Mouse (Mus musculus): ENCODE data around the gene Mrgprf. TPM values are rescaled to one million over a fixed set of nuclear protein-coding genes. Genes with fewer than 3 reads are reported as not detected.

Mrgprf gene
- total and polyA plus RNA-seq, 3 experiments: not detected

DNA sequence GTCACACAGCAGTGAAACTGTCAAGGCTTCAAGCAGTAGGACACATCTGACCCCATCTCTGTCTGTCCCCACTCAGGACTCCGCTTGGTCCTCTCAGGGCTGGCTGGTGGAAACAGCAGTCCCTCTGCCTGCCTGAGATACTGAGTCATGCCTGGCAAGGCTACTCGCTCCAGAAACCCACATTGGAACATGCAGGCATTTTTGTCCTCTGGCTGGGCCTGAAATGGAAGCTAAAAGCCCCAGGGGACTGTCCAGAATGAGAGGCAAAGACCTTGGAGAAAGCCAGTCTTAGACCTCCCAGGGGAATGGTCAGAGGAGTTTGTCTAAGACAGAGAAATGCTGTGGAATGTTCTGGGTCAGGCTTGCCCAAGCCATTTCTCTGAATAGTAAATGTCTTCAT is 34.6 kb upstream of the Mrgprf start:
- peaks cover 0 to 1% of the 10 kb centered on the region in 2 experiments; a peak in 1 of 4 replicates for H3K36me3 ChIP-seq (ENCODE audit: control insufficient read depth in 1 of 2, insufficient read depth in 2 of 2, low read length in 2 of 2)

DNA sequence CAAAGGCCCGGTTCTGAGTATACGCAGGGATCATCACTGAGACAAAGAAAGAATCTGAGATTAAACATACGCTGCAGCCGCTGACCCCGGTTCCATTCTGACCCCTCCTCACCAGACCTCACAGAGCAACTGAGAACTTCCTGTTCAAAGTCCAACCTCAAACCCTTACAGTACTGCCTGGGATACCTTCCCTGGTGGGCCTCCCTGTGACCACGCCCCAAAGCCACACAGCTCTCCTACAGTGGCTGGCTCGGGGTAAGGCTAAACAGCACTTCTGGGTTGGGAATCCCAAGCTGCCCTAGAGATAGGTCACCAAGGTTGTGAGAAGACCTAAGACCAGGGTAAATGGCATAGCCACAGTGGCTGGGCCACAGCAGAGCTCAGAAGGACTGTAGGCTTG is 31.7 kb upstream of the Mrgprf start:
- DNase-seq (ENCODE audit: low read depth, low spot score): no peak
- H3K36me3 ChIP-seq (ENCODE audit: control insufficient read depth in 1 of 2, insufficient read depth in 2 of 2, low read length in 2 of 2): peaks cover 0 to 1% of the 10 kb centered on the region in 2 experiments; a peak in 1 of 4 replicates
- H3K27me3 ChIP-seq (ENCODE audit: control insufficient read depth in 1 of 2, insufficient read depth in 2 of 2, low read length in 2 of 2): no peaks in the 10 kb centered on the region
- no peak for TF ChIP-seq ZNF384 (IDR thresholded peaks at IDR 0.05; ENCODE audit: low read depth, low read length)
- no peaks in the 10 kb centered on the region for H3K79me2 ChIP-seq (ENCODE audit: control insufficient read depth, insufficient read depth, low read length, poor library complexity)
- no peak overlapping the region for H3K9ac ChIP-seq (ENCODE audit: control insufficient read depth, low read depth, low read length, poor library complexity, severe bottlenecking)
- no peak overlapping the region for H3K4me3 ChIP-seq (ENCODE audit: control insufficient read depth in 1 of 2, insufficient read depth in 1 of 2, low read depth in 2 of 2, low read length in 2 of 2)
- H3K9me3 ChIP-seq (replicated peaks; ENCODE audit: insufficient read depth, low read length): no peaks in the 10 kb centered on the region
- H3K4me1 ChIP-seq (ENCODE audit: control insufficient read depth in 1 of 2, insufficient read depth in 2 of 2, low read length in 2 of 2): no peaks in the 10 kb centered on the region
- no peak overlapping the region for H3K27ac ChIP-seq (ENCODE audit: control insufficient read depth, low read depth, low read length)

More for the DNA sequence above, 34.6 kb upstream of the Mrgprf start:
- no peak overlapping the region for H3K27ac ChIP-seq (ENCODE audit: control insufficient read depth, low read depth, low read length)
- H3K9ac ChIP-seq (ENCODE audit: control insufficient read depth, low read depth, low read length, poor library complexity, severe bottlenecking): no peak overlapping the region
- TF ChIP-seq ZNF384 (IDR thresholded peaks at IDR 0.05; ENCODE audit: low read depth, low read length): no peak
- H3K4me1 ChIP-seq (ENCODE audit: control insufficient read depth in 1 of 2, insufficient read depth in 2 of 2, low read length in 2 of 2): no peaks in the 10 kb centered on the region
- no peaks in the 10 kb centered on the region for H3K27me3 ChIP-seq (ENCODE audit: control insufficient read depth in 1 of 2, insufficient read depth in 2 of 2, low read length in 2 of 2)
- no peak overlapping the region for H3K4me3 ChIP-seq (ENCODE audit: control insufficient read depth in 1 of 2, insufficient read depth in 1 of 2, low read depth in 2 of 2, low read length in 2 of 2)
- no peak for DNase-seq (ENCODE audit: low read depth, low spot score)
- no peaks in the 10 kb centered on the region for H3K9me3 ChIP-seq (replicated peaks; ENCODE audit: insufficient read depth, low read length)
- H3K79me2 ChIP-seq (ENCODE audit: control insufficient read depth, insufficient read depth, low read length, poor library complexity): no peaks in the 10 kb centered on the region

DNA sequence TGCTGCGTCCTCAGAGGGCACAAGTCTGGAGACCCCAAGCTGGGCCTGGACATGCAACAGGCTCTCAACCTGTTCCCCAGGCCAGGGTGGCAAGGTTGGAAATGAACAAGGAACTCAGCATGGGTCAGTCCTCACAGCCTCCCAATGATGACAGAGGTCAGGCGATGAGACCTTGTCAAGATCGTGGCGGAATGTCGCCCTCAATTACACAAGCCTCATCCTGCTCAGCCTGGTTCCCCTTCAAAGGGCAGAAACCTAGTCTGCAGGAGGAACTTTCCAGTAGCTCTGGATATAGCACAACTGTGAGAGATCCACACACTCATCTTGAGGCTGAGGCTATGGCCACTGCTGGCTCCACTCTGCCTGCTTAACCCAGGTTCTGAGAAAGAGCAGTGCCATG is 29.7 kb upstream of the Mrgprf start:
- H3K27ac ChIP-seq (ENCODE audit: control insufficient read depth, low read depth, low read length): no peak overlapping the region
- no peak overlapping the region for H3K9ac ChIP-seq (ENCODE audit: control insufficient read depth, low read depth, low read length, poor library complexity, severe bottlenecking)
- no peak overlapping the region for H3K4me3 ChIP-seq (ENCODE audit: control insufficient read depth in 1 of 2, insufficient read depth in 1 of 2, low read depth in 2 of 2, low read length in 2 of 2)
- H3K9me3 ChIP-seq (replicated peaks; ENCODE audit: insufficient read depth, low read length): no peaks in the 10 kb centered on the region
- H3K27me3 ChIP-seq (ENCODE audit: control insufficient read depth in 1 of 2, insufficient read depth in 2 of 2, low read length in 2 of 2): no peaks in the 10 kb centered on the region
- peaks cover 0 to 1% of the 10 kb centered on the region in 2 experiments; a peak in 1 of 4 replicates for H3K36me3 ChIP-seq (ENCODE audit: control insufficient read depth in 1 of 2, insufficient read depth in 2 of 2, low read length in 2 of 2)
- no peaks in the 10 kb centered on the region for H3K4me1 ChIP-seq (ENCODE audit: control insufficient read depth in 1 of 2, insufficient read depth in 2 of 2, low read length in 2 of 2)
- TF ChIP-seq MYC (IDR thresholded peaks at IDR 0.05; ENCODE audit: low read depth, low read length) (no peak), E2F4 (IDR thresholded peaks at IDR 0.05; ENCODE audit: borderline replicate concordance, low read depth, low read length) (no peak), POLR2AphosphoS2 (IDR thresholded peaks at IDR 0.05; ENCODE audit: low read length) (no peak), JUND (IDR thresholded peaks at IDR 0.05; ENCODE audit: low read depth, low read length) (no peak), BHLHE40 (IDR thresholded peaks at IDR 0.05; ENCODE audit: borderline replicate concordance, low read depth, low read length) (no peak), MYB (IDR thresholded peaks at IDR 0.05; ENCODE audit: low read depth, low read length) (no peak)
- H3K79me2 ChIP-seq (ENCODE audit: control insufficient read depth, insufficient read depth, low read length, poor library complexity): no peaks in the 10 kb centered on the region
- no peak for DNase-seq (ENCODE audit: low read depth, low spot score)

DNA sequence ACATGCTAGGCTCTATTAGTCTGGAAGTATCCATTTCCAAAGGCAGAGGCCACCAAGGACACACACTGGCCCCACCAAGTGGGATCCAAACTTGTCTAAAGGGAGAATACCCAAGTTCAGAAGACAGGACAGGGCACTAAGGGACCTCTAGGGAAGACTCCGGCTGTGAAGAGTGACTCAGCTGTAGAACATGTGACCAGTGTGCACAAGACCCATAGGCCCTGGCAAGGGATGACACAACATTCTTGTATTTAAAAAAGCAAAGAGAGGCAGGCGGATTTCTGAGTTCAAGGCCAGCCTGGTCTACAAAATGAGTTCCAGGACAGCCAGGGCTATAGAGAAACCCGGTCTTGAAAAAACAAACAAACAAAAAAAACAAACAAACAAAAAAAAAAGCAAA is 25.1 kb upstream of the Mrgprf start:
- Histone ChIP-seq H3K4me1 (ENCODE audit: control insufficient read depth in 1 of 2, insufficient read depth in 2 of 2, low read length in 2 of 2) (no peaks in the 10 kb centered on the region), H3K27ac (ENCODE audit: control insufficient read depth, low read depth, low read length) (no peak overlapping the region), H3K9me3 (replicated peaks; ENCODE audit: insufficient read depth, low read length) (no peaks in the 10 kb centered on the region), H3K9ac (ENCODE audit: control insufficient read depth, low read depth, low read length, poor library complexity, severe bottlenecking) (no peak overlapping the region), H3K4me3 (ENCODE audit: control insufficient read depth in 1 of 2, insufficient read depth in 1 of 2, low read depth in 2 of 2, low read length in 2 of 2) (no peak overlapping the region), H3K27me3 (ENCODE audit: control insufficient read depth in 1 of 2, insufficient read depth in 2 of 2, low read length in 2 of 2) (no peaks in the 10 kb centered on the region), H3K79me2 (ENCODE audit: control insufficient read depth, insufficient read depth, low read length, poor library complexity) (no peaks in the 10 kb centered on the region), H3K36me3 (ENCODE audit: control insufficient read depth in 1 of 2, insufficient read depth in 2 of 2, low read length in 2 of 2) (no peaks in the 10 kb centered on the region; a peak in 1 of 4 replicates)
- no peak for DNase-seq (ENCODE audit: low read depth, low spot score)
- TF ChIP-seq MXI1 (IDR thresholded peaks at IDR 0.05; ENCODE audit: low read depth, low read length) (no peak), GATA1 (IDR thresholded peaks at IDR 0.05; ENCODE audit: low read depth, low read length) (no peak), MAZ (IDR thresholded peaks at IDR 0.05; ENCODE audit: low read depth, low read length) (no peak), MEF2A (IDR thresholded peaks at IDR 0.05; ENCODE audit: extremely low read depth, insufficient replicate concordance, low read depth, low read length, poor library complexity, severe bottlenecking) (no peak), BHLHE40 (IDR thresholded peaks at IDR 0.05; ENCODE audit: borderline replicate concordance, low read depth, low read length) (no peak), MAFK (IDR thresholded peaks at IDR 0.05; ENCODE audit: borderline replicate concordance, low read depth, low read length) (no peak), MYB (IDR thresholded peaks at IDR 0.05; ENCODE audit: low read depth, low read length) (no peak), ETS1 (IDR thresholded peaks at IDR 0.05; ENCODE audit: low read depth, low read length) (no peak), MYC (IDR thresholded peaks at IDR 0.05; ENCODE audit: low read depth, low read length) (no peak), POLR2AphosphoS2 (IDR thresholded peaks at IDR 0.05; ENCODE audit: low read length) (no peak), MAX (IDR thresholded peaks at IDR 0.05; ENCODE audit: low read length) (no peak), NRF1 (IDR thresholded peaks at IDR 0.05; ENCODE audit: insufficient read depth, low read depth, low read length, poor library complexity, severe bottlenecking) (no peak), E2F4 (IDR thresholded peaks at IDR 0.05; ENCODE audit: borderline replicate concordance, low read depth, low read length) (no peak), USF1 (IDR thresholded peaks at IDR 0.05; ENCODE audit: low read depth, low read length) (no peak), ELF1 (IDR thresholded peaks at IDR 0.05; ENCODE audit: low read depth, low read length) (no peak), UBTF (IDR thresholded peaks at IDR 0.05; ENCODE audit: borderline replicate concordance, insufficient read depth, low read depth, low read length) (no peak), KAT2A (conservative IDR thresholded peaks at IDR 0.05; ENCODE audit: low read depth, low read length) (no peak)
